Mouse (Mus musculus) limb, embryonic 14.5 days (tissue): ENCODE data around the gene Stil. TPM values are rescaled to one million over a fixed set of nuclear protein-coding genes. Genes with fewer than 3 reads are reported as not detected.
A peak's percentile ranks its signal among the peaks of the same experiment; 100 is the strongest.

Source experiments
- ATAC-seq: fragments of 200-750 bp; cut with Nextera tagmentation; 2 replicates; pipeline ENCODE4 v1.8.0; 2017; ENCODE audit warnings: low read depth, moderate number of reproducible peaks, moderate TSS enrichment; ENCODE audit not compliant: low FRiP score
- DNase-seq: peaks from one replicate; pipeline ENCODE4 v3.0.0-alpha.2; 2015; ENCODE audit warnings: low spot score
- H3K27ac ChIP-seq: fragments of 300-500 bp; sonication (generic); replicated peaks from 2 replicates; pipeline ENCODE4 v1.5.1; 2014; ENCODE audit warnings: low read depth, mild to moderate bottlenecking, low read length, moderate library complexity, mixed read lengths
- H3K27me3 ChIP-seq: fragments of 300-500 bp; sonication (generic); 2 replicates; pipeline ENCODE4 v1.6.1; 2014; ENCODE audit warnings: low read length, mixed read lengths; ENCODE audit not compliant: control insufficient read depth, insufficient read depth
- H3K36me3 ChIP-seq: fragments of 300-500 bp; sonication (generic); 2 replicates; pipeline ENCODE4 v1.6.1; 2014; ENCODE audit warnings: mild to moderate bottlenecking, low read length, moderate library complexity, mixed read lengths; ENCODE audit not compliant: control insufficient read depth, insufficient read depth
- H3K4me1 ChIP-seq: fragments of 300-500 bp; sonication (generic); 2 replicates; pipeline ENCODE4 v1.6.1; 2014; ENCODE audit warnings: antibody characterized with exemption, low read length, mixed read lengths; ENCODE audit not compliant: control insufficient read depth, insufficient read depth
- H3K4me2 ChIP-seq: fragments of 300-500 bp; sonication (generic); replicated peaks from 2 replicates; pipeline ENCODE4 v1.6.1; 2014; ENCODE audit warnings: low read depth, mild to moderate bottlenecking, low read length, moderate library complexity; ENCODE audit not compliant: severe bottlenecking
- H3K4me3 ChIP-seq: fragments of 300-500 bp; sonication (generic); replicated peaks from 2 replicates; pipeline ENCODE4 v1.5.1; 2014; ENCODE audit warnings: low read length
- H3K9ac ChIP-seq: fragments of 300-500 bp; sonication (generic); 2 replicates; pipeline ENCODE4 v1.6.1; 2014; ENCODE audit warnings: mild to moderate bottlenecking, low read depth, low read length, moderate library complexity; ENCODE audit not compliant: severe bottlenecking
- H3K9me3 ChIP-seq: fragments of 300-500 bp; sonication (generic); 2 replicates; pipeline ENCODE4 v1.6.1; 2016; ENCODE audit warnings: low read length; ENCODE audit not compliant: control insufficient read depth
- POLR2A ChIP-seq: fragments of 200-500 bp; IDR thresholded peaks from 2 replicates; pipeline ENCODE4 v1.8.0; 2012; ENCODE audit warnings: inconsistent platforms, mild to moderate bottlenecking, moderate library complexity, borderline replicate concordance; ENCODE audit not compliant: insufficient read depth, insufficient read length; ENCODE audit errors: extremely low read depth
- WGBS: fragments of 180-500 bp; shearing (Covaris S2); extraction: QIAGEN DNeasy Blood & Tissue Kit; methylation state at CpG from one replicate; pipeline ENCODE4 v1.1.7; 2014; 5-methylcytosine and 5-hydroxymethylcytosine counted together
- polyA plus RNA-seq, 2 experiments: library from polyadenylated mRNA; depleted of rRNA in 1 of 2; stranded (reverse) in 1 of 2; unstranded in 1 of 2; fragments of >200 nt; fragmentation: Nextera tagmentation in 1 of 2; extraction: Ambion mirVana in 1 of 2; gene quantifications; 2 replicates each; pipeline versions ENCODE4 v1.2.1 to v1.2.3; 2012 to 2014

Gene Stil
- polyA plus RNA-seq, 2 experiments = 12.8 to 16.2 TPM

DNA sequence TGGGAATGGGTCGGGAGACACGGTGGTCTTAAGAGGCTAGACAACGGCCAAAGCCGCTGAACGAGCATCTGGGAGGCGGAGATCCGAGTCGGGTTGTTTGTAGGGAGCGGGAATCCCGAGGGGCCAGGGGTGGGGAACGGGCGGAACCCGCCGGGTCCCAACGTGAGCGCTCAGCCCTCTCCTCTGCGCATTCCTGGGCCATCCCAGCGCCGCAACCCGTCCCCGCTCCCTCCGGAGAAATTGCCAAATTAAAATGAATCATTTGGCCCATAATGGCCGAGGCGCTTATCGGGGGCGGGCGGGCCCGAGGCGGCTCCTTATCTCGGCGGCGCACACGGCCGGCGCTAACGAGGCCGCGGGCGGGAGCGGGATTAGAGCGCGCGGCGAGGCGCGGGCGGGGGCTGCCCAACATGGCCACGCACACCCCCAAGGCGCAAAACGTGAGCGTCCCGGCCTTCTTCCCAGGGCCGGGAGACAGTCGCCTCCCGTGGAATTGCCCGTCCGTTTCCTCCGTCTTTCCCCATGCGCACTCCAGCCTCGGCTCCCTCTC, 56.5 kb downstream of the Stil start, which contains the start of gene Tal1:
Tal1 (plus strand) TSS at position 56 of the 550 bp plus-strand sequence.
- peaks cover 96% of the 10 kb centered on the region for H3K27me3 ChIP-seq
- TF ChIP-seq POLR2A = no peak
- H3K9ac ChIP-seq = peak within 1 kb of the TSS; percentile 40; the same call in 1 of the 2 replicates
- peak within 1 kb of the TSS; percentile 36 for H3K4me3 ChIP-seq
- H3K4me1 ChIP-seq = peaks cover 15% of the 10 kb centered on the region
- no peaks in the 10 kb centered on the region for H3K9me3 ChIP-seq
- DNase-seq (no peak), ATAC-seq (peak; percentile 28; the same call in 1 of the 2 replicates)
- under 1% methylated on average over 35 of the region's 60 CpGs for WGBS
- H3K4me2 ChIP-seq = peak within 1 kb of the TSS; percentile 55
- H3K36me3 ChIP-seq = no peaks in the 10 kb centered on the region
- H3K27ac ChIP-seq = no peak within 1 kb of the TSS

DNA sequence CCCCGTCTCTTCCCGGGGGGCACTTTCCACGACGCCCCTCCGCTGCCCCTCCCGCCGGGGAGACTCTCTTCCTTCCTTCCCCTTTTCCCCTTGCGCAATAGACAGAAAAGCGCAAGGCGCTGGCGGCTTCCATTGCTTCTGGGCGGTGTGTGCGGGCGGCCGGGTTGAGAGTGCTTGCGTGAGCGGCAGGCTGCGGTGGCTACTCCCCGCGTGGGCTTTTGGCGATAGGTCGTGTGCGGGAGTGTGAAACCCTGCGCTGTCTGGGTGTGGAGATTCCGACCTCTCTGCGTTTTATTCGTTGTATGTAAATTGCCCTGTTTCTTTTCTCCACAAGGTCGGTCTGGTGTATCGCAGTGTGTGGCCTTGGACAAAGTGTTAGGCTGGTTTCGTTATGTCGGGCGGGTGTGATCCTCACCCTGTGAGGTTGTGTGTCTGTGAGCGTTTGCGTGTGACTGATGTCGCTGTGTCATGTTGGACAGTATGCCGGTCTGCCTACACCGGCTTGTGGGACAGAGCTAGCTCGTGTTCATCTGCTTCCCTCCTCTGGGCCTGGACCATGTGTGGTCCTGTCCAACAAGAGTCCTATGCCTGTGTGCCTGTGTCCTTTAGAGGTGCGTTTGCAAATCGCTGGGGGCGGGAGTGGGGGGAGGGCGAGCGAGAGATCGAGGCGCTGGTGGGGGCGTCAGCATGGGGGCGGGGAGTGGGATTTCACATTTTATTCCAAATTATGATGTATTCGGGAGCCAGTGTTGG, 57.1 kb downstream of the Stil start:
- TF ChIP-seq POLR2A = no peak
- under 1% methylated on average over 46 of the region's 48 CpGs for WGBS
- Histone ChIP-seq H3K4me2 (peak overlapping the region; percentile 55), H3K4me3 (peak overlapping the region; percentile 36), H3K36me3 (no peaks in the 10 kb centered on the region), H3K27ac (no peak overlapping the region), H3K27me3 (peaks cover 96% of the 10 kb centered on the region), H3K4me1 (peaks cover 15% of the 10 kb centered on the region), H3K9ac (peak overlapping the region; percentile 40; the same call in 1 of the 2 replicates), H3K9me3 (no peaks in the 10 kb centered on the region)
- ATAC-seq = peak; percentile 61
- no peak for DNase-seq

DNA sequence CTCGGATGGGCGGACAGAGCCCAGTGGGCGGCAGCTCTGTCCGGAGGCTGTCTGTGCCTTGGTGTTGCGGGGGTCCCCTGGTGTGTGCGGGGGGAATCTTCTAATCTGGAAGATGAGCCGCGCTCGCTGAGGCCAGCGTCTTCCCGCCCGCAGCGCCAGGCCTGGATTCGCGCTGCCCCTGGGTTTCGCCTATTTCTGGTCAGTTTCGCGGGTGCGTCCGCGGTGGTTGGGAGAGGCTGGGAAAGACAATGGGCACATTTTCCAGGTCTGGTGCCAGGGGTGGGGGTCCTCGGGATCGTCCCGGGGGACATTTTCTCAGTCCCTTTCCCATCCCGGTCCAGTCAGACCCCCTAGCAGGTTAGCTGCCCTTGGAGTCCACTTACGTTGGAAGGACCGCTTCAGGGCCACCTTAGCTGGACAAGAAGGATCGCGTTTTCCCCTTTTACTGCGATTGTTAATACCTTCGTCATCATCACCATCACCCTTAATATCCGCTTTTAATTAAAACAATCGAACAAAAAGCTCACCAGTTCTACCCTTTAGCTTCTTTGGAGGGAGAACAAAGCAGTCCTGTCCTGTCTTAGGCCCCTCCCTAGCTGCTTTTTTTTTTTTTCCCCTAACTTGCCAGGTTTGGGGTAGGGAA, 57.8 kb downstream of the Stil start:
- H3K4me1 ChIP-seq = peaks cover 17% of the 10 kb centered on the region
- peaks cover 96% of the 10 kb centered on the region for H3K27me3 ChIP-seq
- H3K27ac ChIP-seq = no peak overlapping the region
- 1% methylated on average over 33 of the region's 33 CpGs for WGBS
- ATAC-seq (no peak), DNase-seq (no peak)
- H3K36me3 ChIP-seq = no peaks in the 10 kb centered on the region
- H3K9ac ChIP-seq = no peak overlapping the region
- TF ChIP-seq POLR2A = no peak
- peak overlapping the region; percentile 36 for H3K4me3 ChIP-seq
- no peaks in the 10 kb centered on the region for H3K9me3 ChIP-seq
- peak overlapping the region; percentile 55; the same call in 1 of the 2 replicates for H3K4me2 ChIP-seq

DNA sequence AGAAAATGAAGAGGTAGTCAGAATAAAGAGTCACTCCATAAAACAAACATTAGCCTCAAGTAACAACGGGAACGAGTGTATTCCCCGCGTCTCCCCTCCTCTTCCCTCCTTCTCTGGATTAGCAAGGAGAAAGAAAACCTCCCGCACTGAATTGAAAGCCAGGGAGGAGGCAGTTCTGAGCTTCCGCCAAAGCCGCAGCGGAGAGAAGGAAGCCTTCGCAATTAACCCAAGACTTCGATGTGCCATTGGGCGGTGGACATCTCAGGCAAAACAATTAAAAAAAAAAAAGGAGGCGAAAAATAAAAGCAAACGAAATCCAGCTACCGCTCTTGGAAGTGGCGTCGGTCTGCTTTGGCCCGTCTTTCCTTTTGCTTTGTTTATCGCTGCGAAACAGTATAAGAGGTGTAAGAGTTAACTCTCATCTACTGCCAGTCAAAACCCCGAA, 58.4 kb downstream of the Stil start:
- ATAC-seq = no peak
- 1% methylated on average over 20 of the region's 20 CpGs for WGBS
- 0 out of 2 replicates have a peak overlapping the region, but pooled peaks have one; percentile 1 for H3K4me3 ChIP-seq

More for the DNA sequence above, 58.4 kb downstream of the Stil start:
- Histone ChIP-seq H3K9me3 (no peaks in the 10 kb centered on the region), H3K36me3 (no peaks in the 10 kb centered on the region), H3K9ac (no peak overlapping the region), H3K27me3 (peaks cover 98% of the 10 kb centered on the region), H3K27ac (no peak overlapping the region), H3K4me2 (0 out of 2 replicates have a peak overlapping the region, but pooled peaks have one; percentile 14), H3K4me1 (peaks cover 15% of the 10 kb centered on the region)
- no peak for TF ChIP-seq POLR2A
- DNase-seq = no peak
